Mouse (Mus musculus): ENCODE data around the gene Smarcd2.

Smarcd2 gene

GRCm38 (mm10) chr11:106255174-106255573 lies 17.6 kb downstream of the Smarcd2 start:
- in situ Hi-C loops (cut with MboI; ENCODE audit: unreplicated experiment in 2 of 2) = loop anchor here in 1 of 2 experiments (10.0 kb wide), 1 partner anchor 70 kb away; no protein-coding TSS in a partner anchor

- in situ Hi-C loops (cut with MboI; ENCODE audit: unreplicated experiment in 2 of 2) = loop anchor here in 1 of 2 experiments (10.0 kb wide), 1 partner anchor 70 kb away; no protein-coding TSS in a partner anchor
These were observed 18.0 kb downstream of the Smarcd2 start for GRCm38 (mm10) chr11:106254767-106255166.

- in situ Hi-C loops (cut with MboI; ENCODE audit: unreplicated experiment in 2 of 2) = loop anchor here in 1 of 2 experiments (5.0 to 10.0 kb wide), 2 partner anchors 78 to 95 kb away; no protein-coding TSS in a partner anchor
These were observed 23.4 kb downstream of the Smarcd2 start for GRCm38 (mm10) chr11:106249326-106249725.

- in situ Hi-C loops (cut with MboI; ENCODE audit: unreplicated experiment in 2 of 2) = loop anchor here in 1 of 2 experiments (5.0 to 10.0 kb wide), 2 partner anchors 80 to 92 kb away; no protein-coding TSS in a partner anchor
These were observed 25.9 kb downstream of the Smarcd2 start for GRCm38 (mm10) chr11:106246834-106247233.

GRCm38 (mm10) chr11:106233978-106234377 lies 38.8 kb downstream of the Smarcd2 start:
- in situ Hi-C loops (cut with MboI; ENCODE audit: unreplicated experiment in 2 of 2) = loop anchor here in 1 of 2 experiments (10.0 kb wide), 1 partner anchor 79 kb away; no protein-coding TSS in a partner anchor

GRCm38 (mm10) chr11:106220603-106221002 lies 52.2 kb downstream of the Smarcd2 start:
- in situ Hi-C loops (cut with MboI; ENCODE audit: unreplicated experiment in 2 of 2) = loop anchor here in 1 of 2 experiments (5.0 kb wide), 1 partner anchor 47 kb away; no protein-coding TSS in a partner anchor

GRCm38 (mm10) chr11:106216730-106217490 lies 55.9 kb downstream of the Smarcd2 start, which contains the start of gene Ddx42:
TSS of gene Ddx42 (plus strand) at chr11:106216926.
- in situ Hi-C loops (cut with MboI; ENCODE audit: unreplicated experiment in 2 of 2) = no loop called here

GRCm38 (mm10) chr11:106215927-106216729 lies 56.6 kb downstream of the Smarcd2 start, which contains the start of gene Ccdc47:
TSS of gene Ccdc47 (minus strand) at chr11:106216344.
- in situ Hi-C loops (cut with MboI; ENCODE audit: unreplicated experiment in 2 of 2) = no loop called here

- in situ Hi-C loops (cut with MboI; ENCODE audit: unreplicated experiment in 2 of 2) = no loop called here
These were observed 57.3 kb downstream of the Smarcd2 start for GRCm38 (mm10) chr11:106215450-106215859.

- in situ Hi-C loops (cut with MboI; ENCODE audit: unreplicated experiment in 2 of 2) = no loop called here
These were observed 57.9 kb downstream of the Smarcd2 start for GRCm38 (mm10) chr11:106214856-106215255.
